Mouse (Mus musculus) inflammation-experienced regulatory T-cells, adult 6 months (primary cell): Measurements from ENCODE around the gene Tsc22d2. TPM values are rescaled to one million over a fixed set of nuclear protein-coding genes. Genes with fewer than 3 reads are reported as not detected.

Experiments
- ATAC-seq: one replicate; pipeline ENCODE4 v1.8.0; 2017
- polyA plus RNA-seq, 3 experiments: library from polyadenylated mRNA; unstranded; fragments of 100-300 nt; shearing (Covaris generic); gene quantifications; one replicate each; pipeline ENCODE4 v1.2.1; 2017

The Tsc22d2 gene
- polyA plus RNA-seq, 3 experiments from 2014 or later = 10.4 to 16.1 (median 13.1) TPM

- no peak for ATAC-seq
These were observed 101.6 kb downstream of the Tsc22d2 start for GRCm38 (mm10) chr3:58515947-58516601.

Other genes starting within 250 kb of the Tsc22d2 start
- gene Eif2a, start 111.1 kb downstream of the Tsc22d2 start, polyA plus RNA-seq = 10 to 100 TPM; 63.0 to 73.7 (median 67.5) TPM
- gene Serp1, start 111.2 kb downstream of the Tsc22d2 start, polyA plus RNA-seq = 10 to 100 TPM; 40.4 to 51.7 (median 46.0) TPM
- 10 to 100 TPM; 30.3 to 45.6 (median 39.6) TPM for gene Selenot, start 161.9 kb downstream of the Tsc22d2 start, polyA plus RNA-seq
- not detected for gene Erich6, start 222.5 kb downstream of the Tsc22d2 start, polyA plus RNA-seq